Mouse (Mus musculus) heart, embryonic 10.5 days (tissue): Measurements from ENCODE around the gene Olfr446. TPM values are rescaled to one million over a fixed set of nuclear protein-coding genes. Genes with fewer than 3 reads are reported as not detected.

Source experiments
- DNase-seq: peaks from one replicate; pipeline ENCODE4 v3.0.0-alpha.2; 2017; ENCODE audit warnings: low spot score
- H3K27ac ChIP-seq: fragments of 300-500 bp; sonication (generic); 2 replicates; pipeline ENCODE4 v1.5.1; 2016; ENCODE audit warnings: mild to moderate bottlenecking
- H3K27me3 ChIP-seq: fragments of 300-500 bp; sonication (generic); 2 replicates; pipeline ENCODE4 v1.6.1; 2016; ENCODE audit warnings: mild to moderate bottlenecking; ENCODE audit not compliant: poor library complexity, insufficient read depth, severe bottlenecking
- H3K36me3 ChIP-seq: fragments of 300-500 bp; sonication (generic); 2 replicates; pipeline ENCODE4 v1.6.1; 2016; ENCODE audit warnings: mild to moderate bottlenecking, moderate library complexity
- H3K4me1 ChIP-seq: fragments of 300-500 bp; sonication (generic); 2 replicates; pipeline ENCODE4 v1.6.1; 2016; ENCODE audit warnings: mild to moderate bottlenecking
- H3K4me3 ChIP-seq: fragments of 300-500 bp; sonication (generic); 2 replicates; pipeline ENCODE4 v1.5.1; 2016; ENCODE audit warnings: mild to moderate bottlenecking, moderate library complexity
- H3K9me3 ChIP-seq: fragments of 300-500 bp; sonication (generic); 2 replicates; pipeline ENCODE4 v1.6.1; 2016; ENCODE audit warnings: mild to moderate bottlenecking, moderate library complexity
- WGBS: fragments of 180-500 bp; shearing (Covaris S2); methylation state at CpG from one replicate; pipeline ENCODE4 v1.1.7; 2016; 5-methylcytosine and 5-hydroxymethylcytosine counted together
- polyA plus RNA-seq: library from polyadenylated mRNA; unstranded; fragments of >200 nt; fragmentation: Nextera tagmentation; extraction: Ambion mirVana; gene quantifications from 2 replicates; pipeline ENCODE4 v1.2.1, GENCODE M21; 2016

The Olfr446 gene
- not detected in 2 replicates for polyA plus RNA-seq

DNA sequence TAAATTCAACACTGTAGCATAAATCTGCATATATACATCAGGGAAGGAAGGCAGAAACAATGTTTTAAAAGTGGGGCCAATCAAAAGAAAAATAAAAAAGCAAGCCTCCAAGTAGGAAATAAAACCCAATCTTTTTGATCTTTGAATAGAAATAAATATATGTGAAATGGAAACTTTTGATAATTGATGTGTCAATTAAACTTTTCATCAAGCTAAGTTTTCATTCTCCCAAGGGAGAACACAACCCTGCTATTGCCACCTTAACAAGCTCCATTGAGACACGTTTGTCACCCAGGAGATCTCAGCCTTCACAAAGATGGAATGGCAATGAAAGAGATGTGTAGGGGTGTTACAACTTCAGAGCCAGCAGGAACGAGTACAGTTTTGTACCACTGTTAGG is at the start of gene Olfr446:
TSS of gene Olfr446 (plus strand) at position 301 of the 400 bp plus-strand sequence.
- H3K4me1 ChIP-seq = no peaks in the 10 kb centered on the region
- 62% methylated on average over 2 of the region's 2 CpGs for WGBS
- H3K9me3 ChIP-seq = no peaks in the 10 kb centered on the region
- H3K4me3 ChIP-seq = no peak within 1 kb of the TSS
- no peak within 1 kb of the TSS for H3K27ac ChIP-seq
- H3K36me3 ChIP-seq = no peaks in the 10 kb centered on the region
- H3K27me3 ChIP-seq = no peaks in the 10 kb centered on the region
- no peak for DNase-seq

GRCm38 (mm10) chr6:42876323-42876722 is 44.9 kb upstream of the Olfr446 start:
- no peaks in the 10 kb centered on the region for H3K36me3 ChIP-seq
- H3K4me1 ChIP-seq = no peaks in the 10 kb centered on the region
- no peaks in the 10 kb centered on the region for H3K27me3 ChIP-seq
- no peaks in the 10 kb centered on the region for H3K9me3 ChIP-seq
- H3K4me3 ChIP-seq = no peak overlapping the region
- no peak for DNase-seq
- no peak overlapping the region for H3K27ac ChIP-seq

DNA sequence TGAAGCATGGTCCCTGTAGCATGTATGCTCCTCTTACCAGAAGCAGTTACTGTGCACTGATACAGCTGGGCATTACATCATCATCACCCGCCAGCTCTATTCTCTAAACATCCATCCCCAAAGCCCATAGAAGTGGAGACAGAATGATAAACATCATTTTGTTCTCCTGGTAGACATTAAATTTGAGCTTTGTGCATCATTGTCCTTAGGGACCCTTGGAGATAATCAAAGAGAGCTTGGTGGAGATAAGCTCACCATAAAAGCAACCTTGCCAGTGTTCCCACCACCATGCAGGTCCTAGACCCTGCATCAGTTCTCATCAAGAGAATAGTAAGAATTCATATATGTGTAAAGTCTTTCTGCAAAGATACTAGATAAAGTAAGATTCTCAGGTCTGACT is 31.0 kb upstream of the Olfr446 start, which contains the start of gene Olfr448:
TSS of gene Olfr448 (plus strand) at position 301 of the 400 bp plus-strand sequence.
- H3K27ac ChIP-seq = no peak within 1 kb of the TSS
- no peaks in the 10 kb centered on the region for H3K4me1 ChIP-seq
- 79% methylated on average over 1 of the region's 1 CpGs for WGBS
- no peaks in the 10 kb centered on the region for H3K36me3 ChIP-seq
- H3K4me3 ChIP-seq = no peak within 1 kb of the TSS
- H3K9me3 ChIP-seq = no peaks in the 10 kb centered on the region
- no peaks in the 10 kb centered on the region for H3K27me3 ChIP-seq
- no peak for DNase-seq

- WGBS = 8% methylated on average over 1 of the region's 1 CpGs
- H3K4me1 ChIP-seq = no peaks in the 10 kb centered on the region
- no peak overlapping the region for H3K27ac ChIP-seq
- no peaks in the 10 kb centered on the region for H3K27me3 ChIP-seq
- no peak overlapping the region for H3K4me3 ChIP-seq
- H3K36me3 ChIP-seq = no peaks in the 10 kb centered on the region
- no peaks in the 10 kb centered on the region for H3K9me3 ChIP-seq
- no peak for DNase-seq
Observed at GRCm38 (mm10) chr6:42900345-42900744, 20.8 kb upstream of the Olfr446 start.

DNA sequence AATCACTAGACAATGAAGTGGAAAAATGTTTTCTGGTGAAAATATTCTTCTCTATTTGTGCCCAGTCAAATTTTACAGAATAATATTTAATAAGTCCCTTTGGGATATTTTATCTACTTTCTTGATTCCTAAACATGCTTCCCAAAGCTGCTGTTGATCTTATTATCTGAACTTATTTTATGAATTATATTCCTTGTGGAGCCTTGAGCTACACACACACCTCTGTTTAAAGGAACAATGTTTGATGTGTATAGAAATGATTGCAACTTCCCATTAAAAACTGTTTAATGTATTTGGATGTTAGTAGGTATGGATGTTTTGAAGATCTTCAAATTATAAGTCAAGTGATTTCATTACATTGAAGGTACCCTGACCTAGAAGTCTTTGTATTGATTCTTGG is 12.6 kb upstream of the Olfr446 start, which contains the start of gene Olfr447:
TSS of gene Olfr447 (plus strand) at position 301 of the 400 bp plus-strand sequence.
- no peak within 1 kb of the TSS for H3K27ac ChIP-seq
- no peak for DNase-seq

GRCm38 (mm10) chr6:42948767-42949166 is 27.6 kb downstream of the Olfr446 start, which contains the start of gene Olfr444:
TSS of gene Olfr444 (plus strand) at chr6:42949067.
- no peak for DNase-seq
- H3K27me3 ChIP-seq = no peaks in the 10 kb centered on the region
- H3K36me3 ChIP-seq = no peaks in the 10 kb centered on the region
- H3K4me3 ChIP-seq = no peak within 1 kb of the TSS
- no peaks in the 10 kb centered on the region for H3K9me3 ChIP-seq
- 58% methylated on average over 1 of the region's 1 CpGs for WGBS
- no peak within 1 kb of the TSS for H3K27ac ChIP-seq
- H3K4me1 ChIP-seq = no peaks in the 10 kb centered on the region

More for the DNA sequence above, 12.6 kb upstream of the Olfr446 start, which contains the start of gene Olfr447:
- Histone ChIP-seq H3K4me1 (no peaks in the 10 kb centered on the region), H3K9me3 (no peaks in the 10 kb centered on the region), H3K27me3 (no peaks in the 10 kb centered on the region), H3K4me3 (no peak within 1 kb of the TSS), H3K36me3 (no peaks in the 10 kb centered on the region)

DNA sequence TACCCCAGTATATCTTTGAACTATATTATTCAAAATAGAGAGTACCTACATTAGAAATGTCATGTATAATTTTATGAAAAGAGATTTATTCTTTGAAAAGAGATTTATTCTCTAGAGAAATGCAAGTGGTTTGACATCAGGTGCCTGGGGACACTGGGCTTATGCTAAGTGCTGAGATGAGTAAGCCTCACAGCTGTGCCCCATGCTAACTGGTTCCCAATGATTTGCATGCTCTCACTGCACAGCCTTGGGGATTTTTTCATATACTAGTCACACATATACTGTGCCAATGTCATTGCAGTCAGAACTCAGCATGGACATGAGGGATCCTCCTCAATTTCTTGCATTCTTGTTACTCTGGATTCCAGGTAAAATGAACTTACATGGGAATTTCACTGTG is 59.2 kb downstream of the Olfr446 start:
- H3K4me1 ChIP-seq = no peaks in the 10 kb centered on the region
- no peaks in the 10 kb centered on the region for H3K36me3 ChIP-seq
- DNase-seq = no peak
- H3K27me3 ChIP-seq = no peaks in the 10 kb centered on the region
- no peak overlapping the region for H3K4me3 ChIP-seq
- no peak overlapping the region for H3K27ac ChIP-seq
- H3K9me3 ChIP-seq = no peaks in the 10 kb centered on the region

Other genes starting within 250 kb of the Olfr446 start
- gene Tcaf1, start 211.3 kb upstream of the Olfr446 start, polyA plus RNA-seq = 56.8 and 62.2 TPM in 2 replicates
- not detected in 2 replicates for gene Olfr453, start 182.0 kb upstream of the Olfr446 start, polyA plus RNA-seq
- not detected in 2 replicates for gene Olfr38, start 165.0 kb upstream of the Olfr446 start, polyA plus RNA-seq
- gene Olfr452, start 136.3 kb upstream of the Olfr446 start, polyA plus RNA-seq = not detected in 2 replicates
- gene Olfr450, start 109.4 kb upstream of the Olfr446 start, polyA plus RNA-seq = not detected in 2 replicates
- gene Olfr449, start 87.0 kb upstream of the Olfr446 start, polyA plus RNA-seq = not detected in 2 replicates
- not detected in 2 replicates for gene Olfr448, start 30.9 kb upstream of the Olfr446 start, polyA plus RNA-seq
- not detected in 2 replicates for gene Olfr447, start 12.5 kb upstream of the Olfr446 start, polyA plus RNA-seq
- gene Olfr444, start 27.7 kb downstream of the Olfr446 start, polyA plus RNA-seq = not detected in 2 replicates
- gene Olfr441, start 185.0 kb downstream of the Olfr446 start, polyA plus RNA-seq = not detected in 2 replicates
- gene Olfr237-ps1, start 225.2 kb downstream of the Olfr446 start, polyA plus RNA-seq = not detected in 2 replicates
- gene Olfr437, start 241.9 kb downstream of the Olfr446 start, polyA plus RNA-seq = not detected in 2 replicates